Mouse (Mus musculus): ENCODE measurements around the gene Sept14. TPM values are rescaled to one million over a fixed set of nuclear protein-coding genes. Genes with fewer than 3 reads are reported as not detected.

Sept14 gene
- not detected for polyA plus RNA-seq (2014; fragmentation: Illumina TruSeq; extraction: RNeasy Lipid Tissue Mini Kit (QIAGEN cat#74804); ENCODE audit: low read depth, low replicate concordance)

GRCm38 (mm10) chr5:129708412-129708811 is at the start of gene Sept14:
Sept14 (minus strand) TSS chr5:129708512.

DNA sequence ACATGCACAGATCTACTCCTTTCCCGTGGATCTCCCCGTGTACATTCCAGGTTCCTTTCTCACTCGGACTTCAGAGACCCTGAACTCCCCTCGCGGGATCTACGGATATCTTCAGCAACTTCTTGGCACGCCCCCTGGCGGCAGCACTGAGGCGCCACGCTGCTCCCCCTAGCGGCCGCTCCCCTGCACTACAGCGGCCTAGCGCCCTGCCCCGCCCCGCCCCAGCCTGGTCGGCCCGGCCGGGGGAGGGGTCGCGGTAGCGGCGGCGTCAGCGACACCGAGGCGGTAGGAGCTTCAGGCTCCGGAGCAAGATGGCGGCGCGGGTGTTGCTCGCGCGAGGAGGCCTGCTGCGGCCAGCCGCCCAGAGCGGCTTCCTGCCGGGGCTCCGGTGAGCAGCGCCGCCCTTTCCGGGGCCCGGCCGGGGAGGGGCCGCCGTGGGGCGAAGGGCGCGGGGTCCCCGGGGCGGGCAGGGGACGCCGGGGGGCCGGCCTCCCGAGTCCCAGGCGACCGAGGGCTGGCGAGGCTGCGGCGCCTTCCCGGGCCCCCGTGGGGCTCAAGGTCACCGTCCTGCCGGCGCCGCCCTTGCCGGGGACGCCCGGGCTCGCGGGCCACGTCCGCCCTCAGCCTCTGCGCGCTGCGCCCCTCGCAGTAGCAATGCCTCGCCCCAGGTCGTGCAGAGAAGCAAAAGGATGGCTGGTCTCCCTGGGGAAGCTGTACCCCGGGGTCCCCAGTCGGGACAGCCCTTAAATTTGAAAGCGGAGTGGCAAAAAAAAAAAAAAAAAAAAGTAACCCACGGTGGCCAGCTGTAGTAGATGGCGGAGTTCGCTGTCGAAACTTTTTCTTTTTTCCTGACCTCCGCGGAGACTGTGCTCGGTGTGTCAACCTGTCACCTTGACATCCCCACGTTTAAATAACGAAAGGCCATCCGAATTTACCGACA is 16.8 kb upstream of the Sept14 start, which contains the start of gene Nipsnap2:
Nipsnap2 (plus strand) TSS at position 230 of the 940 bp plus-strand sequence.

DNA sequence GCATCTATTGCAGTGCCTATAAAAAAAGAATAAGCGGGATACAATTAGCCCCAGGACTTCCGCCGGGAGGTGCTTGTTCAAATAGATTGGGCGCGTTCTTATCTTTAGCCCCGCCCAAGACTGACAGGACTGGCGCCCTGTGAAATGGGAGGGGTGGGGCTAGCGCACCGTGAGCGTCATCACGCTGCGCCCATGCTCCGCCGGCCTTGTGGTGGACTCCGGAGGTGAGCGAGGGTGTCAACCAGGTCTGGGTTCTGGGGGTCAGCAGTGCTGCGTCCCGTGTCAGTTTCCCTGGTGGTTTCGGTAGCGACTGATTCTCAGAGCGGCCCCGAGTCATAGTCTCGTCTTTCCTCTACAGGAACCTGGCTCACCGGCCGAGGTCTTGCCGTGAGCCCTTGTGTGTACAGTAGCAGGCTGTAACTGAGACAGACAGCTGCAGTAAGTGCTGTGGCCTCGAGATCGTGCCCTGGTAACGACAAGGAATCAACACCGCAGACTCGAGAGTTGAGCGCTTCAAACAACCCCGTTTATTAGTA is 7.1 kb upstream of the Sept14 start, which contains the start of gene Mrps17:
Mrps17 (plus strand) TSS at position 172 of the 536 bp plus-strand sequence.

DNA sequence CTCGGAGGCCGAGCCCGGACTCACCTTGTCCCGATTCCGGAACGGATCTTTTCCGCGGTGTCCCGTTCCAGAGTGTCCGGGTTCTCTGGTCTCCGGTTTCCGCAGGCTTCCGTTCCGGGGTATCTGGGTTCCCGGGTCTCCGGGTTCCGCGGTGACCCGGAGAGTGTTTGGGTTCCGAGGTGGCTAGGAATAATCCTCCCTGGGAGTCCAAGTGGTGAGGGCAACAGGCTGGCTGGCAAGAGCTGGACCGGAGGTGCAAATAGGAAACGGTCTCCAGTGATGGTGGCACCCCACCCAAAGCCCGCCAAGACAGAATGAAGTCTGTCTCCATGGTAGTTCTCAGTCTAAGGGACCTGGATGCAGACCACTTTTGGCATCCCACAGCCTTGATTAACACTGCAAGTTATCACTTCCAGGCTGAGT is 38.3 kb downstream of the Sept14 start, which contains the start of gene Zfp11:
Zfp11 (minus strand) TSS at position 64 of the 423 bp plus-strand sequence.

Other genes with a start within 250 kb of the Sept14 start
- 12.8 TPM for gene Sfswap, start 207.3 kb downstream of the Sept14 start, polyA plus RNA-seq (2014; fragmentation: Illumina TruSeq; extraction: RNeasy Lipid Tissue Mini Kit (QIAGEN cat#74804); ENCODE audit: low read depth, low replicate concordance)
- not detected for gene Mmp17, start 124.3 kb downstream of the Sept14 start, polyA plus RNA-seq (2014; fragmentation: Illumina TruSeq; extraction: RNeasy Lipid Tissue Mini Kit (QIAGEN cat#74804); ENCODE audit: low read depth, low replicate concordance)
- 1.9 TPM for gene Zfp11, start 38.4 kb downstream of the Sept14 start, polyA plus RNA-seq (2014; fragmentation: Illumina TruSeq; extraction: RNeasy Lipid Tissue Mini Kit (QIAGEN cat#74804); ENCODE audit: low read depth, low replicate concordance)
- gene Mrps17, start 7.0 kb upstream of the Sept14 start, polyA plus RNA-seq (2014; fragmentation: Illumina TruSeq; extraction: RNeasy Lipid Tissue Mini Kit (QIAGEN cat#74804); ENCODE audit: low read depth, low replicate concordance): 52.7 TPM
- 12.0 TPM for gene Nipsnap2, start 16.6 kb upstream of the Sept14 start, polyA plus RNA-seq (2014; fragmentation: Illumina TruSeq; extraction: RNeasy Lipid Tissue Mini Kit (QIAGEN cat#74804); ENCODE audit: low read depth, low replicate concordance)
- 1.5 TPM for gene Psph, start 78.9 kb upstream of the Sept14 start, polyA plus RNA-seq (2014; fragmentation: Illumina TruSeq; extraction: RNeasy Lipid Tissue Mini Kit (QIAGEN cat#74804); ENCODE audit: low read depth, low replicate concordance)
- 4.9 TPM for gene Sumf2, start 138.5 kb upstream of the Sept14 start, polyA plus RNA-seq (2014; fragmentation: Illumina TruSeq; extraction: RNeasy Lipid Tissue Mini Kit (QIAGEN cat#74804); ENCODE audit: low read depth, low replicate concordance)
- gene Chchd2, start 179.0 kb upstream of the Sept14 start, polyA plus RNA-seq (2014; fragmentation: Illumina TruSeq; extraction: RNeasy Lipid Tissue Mini Kit (QIAGEN cat#74804); ENCODE audit: low read depth, low replicate concordance): 591 TPM
- gene Zbed5, start 187.2 kb upstream of the Sept14 start, polyA plus RNA-seq (2014; fragmentation: Illumina TruSeq; extraction: RNeasy Lipid Tissue Mini Kit (QIAGEN cat#74804); ENCODE audit: low read depth, low replicate concordance): 1.4 TPM
- not detected for gene Phkg1, start 190.0 kb upstream of the Sept14 start, polyA plus RNA-seq (2014; fragmentation: Illumina TruSeq; extraction: RNeasy Lipid Tissue Mini Kit (QIAGEN cat#74804); ENCODE audit: low read depth, low replicate concordance)
- gene Nupr1l, start 200.0 kb upstream of the Sept14 start, polyA plus RNA-seq (2014; fragmentation: Illumina TruSeq; extraction: RNeasy Lipid Tissue Mini Kit (QIAGEN cat#74804); ENCODE audit: low read depth, low replicate concordance): 2.3 TPM
- gene Vkorc1l1, start 233.5 kb upstream of the Sept14 start, polyA plus RNA-seq (2014; fragmentation: Illumina TruSeq; extraction: RNeasy Lipid Tissue Mini Kit (QIAGEN cat#74804); ENCODE audit: low read depth, low replicate concordance): 40.5 TPM